Mouse (Mus musculus): ENCODE data around the gene Tagln2. TPM values are rescaled to one million over a fixed set of nuclear protein-coding genes. Genes with fewer than 3 reads are reported as not detected.

The Tagln2 gene
- polyA plus RNA-seq, 1 experiment, result 208 TPM

DNA sequence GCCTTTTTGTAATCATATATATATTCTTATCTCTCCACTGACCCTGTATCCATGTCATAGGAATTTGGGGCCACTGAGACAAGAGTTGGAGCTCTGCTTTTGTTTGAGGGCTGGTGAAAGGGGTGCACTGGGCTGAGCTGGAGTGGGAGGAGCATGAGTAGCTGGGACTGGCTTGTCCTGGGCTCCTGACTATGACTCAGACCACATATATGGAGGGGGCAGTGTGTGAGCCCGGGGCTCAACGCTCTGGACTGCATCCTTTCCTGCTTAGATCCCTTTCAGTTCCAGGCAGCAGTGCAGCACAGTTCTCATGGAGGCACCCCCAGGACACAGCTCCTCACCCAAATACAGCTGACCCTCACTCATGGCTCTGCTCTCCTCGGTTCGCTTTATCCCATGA is 46.2 kb downstream of the Tagln2 start:
- DNase-seq (ENCODE audit: low read depth in 1 of 2, low spot score in 2 of 2), result no peak
- 93% methylated on average over 4 of the region's 4 CpGs for WGBS

DNA sequence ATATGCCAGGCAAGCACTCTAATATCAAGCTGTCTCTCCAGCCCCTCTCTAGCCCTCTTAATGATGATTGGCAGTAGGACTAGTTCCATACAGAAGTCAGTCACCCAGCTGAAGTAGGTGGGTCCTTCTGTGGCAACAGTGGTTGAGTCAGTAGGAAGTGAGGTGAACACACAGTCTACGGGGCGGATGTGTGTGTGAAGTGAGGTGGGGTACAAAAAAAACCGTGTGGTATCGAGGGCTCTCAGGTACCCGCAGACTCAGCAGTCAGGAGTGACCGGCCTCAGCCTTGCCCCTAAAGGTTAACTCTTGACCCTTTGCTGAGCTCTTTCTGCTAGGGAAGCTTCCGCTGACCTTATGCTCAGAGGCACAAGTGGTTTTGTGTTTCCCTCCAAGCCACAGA is 48.7 kb downstream of the Tagln2 start:
- DNase-seq (ENCODE audit: low read depth in 1 of 2, low spot score in 2 of 2), result peak in 1 of 2 experiments; percentile 48
- H3K27ac ChIP-seq (ENCODE audit: insufficient read depth, low read length), result peak overlapping the region; percentile 75
- H3K27me3 ChIP-seq (ENCODE audit: control insufficient read depth, insufficient read depth, low read length), result no peaks in the 10 kb centered on the region
- peak overlapping the region; percentile 43; the same call in 1 of the 2 replicates for H3K4me3 ChIP-seq (ENCODE audit: extremely low read depth, insufficient read depth, insufficient read length)
- H3K36me3 ChIP-seq (ENCODE audit: control insufficient read depth, insufficient read depth, low read length), result no peaks in the 10 kb centered on the region
- TF ChIP-seq POLR2A (IDR thresholded peaks at IDR 0.05; ENCODE audit: low read depth, low read length) (no peak), CTCF (IDR thresholded peaks at IDR 0.05; ENCODE audit: extremely low read depth, insufficient read depth, insufficient read length, insufficient replicate concordance) (no peak)
- WGBS, result 13% methylated on average over 7 of the region's 7 CpGs
- H3K4me1 ChIP-seq (ENCODE audit: control insufficient read depth, insufficient read depth, insufficient read length), result peaks cover 13% of the 10 kb centered on the region; the same call in 1 of the 2 replicates

More for the DNA sequence above, 46.2 kb downstream of the Tagln2 start:
- Histone ChIP-seq H3K27me3 (ENCODE audit: control insufficient read depth, insufficient read depth, low read length) (no peaks in the 10 kb centered on the region), H3K27ac (ENCODE audit: insufficient read depth, low read length) (no peak overlapping the region), H3K36me3 (ENCODE audit: control insufficient read depth, insufficient read depth, low read length) (no peaks in the 10 kb centered on the region), H3K4me3 (ENCODE audit: extremely low read depth, insufficient read depth, insufficient read length) (no peak overlapping the region), H3K4me1 (ENCODE audit: control insufficient read depth, insufficient read depth, insufficient read length) (peaks cover 13% of the 10 kb centered on the region; the same call in 1 of the 2 replicates)
- TF ChIP-seq CTCF (IDR thresholded peaks at IDR 0.05; ENCODE audit: extremely low read depth, insufficient read depth, insufficient read length, insufficient replicate concordance), result no peak
- no peak for TF ChIP-seq POLR2A (IDR thresholded peaks at IDR 0.05; ENCODE audit: low read depth, low read length)

DNA sequence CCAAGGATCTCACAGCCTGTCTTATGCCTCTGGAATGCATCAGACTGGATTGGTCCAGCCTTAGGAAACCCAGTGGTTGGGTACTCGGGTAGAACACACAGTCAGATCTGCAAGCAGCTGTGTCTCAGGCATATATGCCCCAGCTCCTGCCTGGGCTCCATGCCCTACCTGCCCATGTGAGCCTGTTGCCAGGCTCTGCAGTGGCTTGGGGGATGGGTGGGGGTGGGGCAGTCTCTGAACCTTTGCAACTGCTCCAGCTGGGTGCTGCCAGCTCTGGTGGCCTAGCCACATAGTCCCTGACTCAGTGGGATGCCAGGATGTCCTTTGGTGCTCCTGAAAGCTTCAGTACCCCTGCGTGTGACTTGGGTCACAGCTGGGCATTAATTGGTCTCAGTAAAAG is 49.5 kb downstream of the Tagln2 start:
- Histone ChIP-seq H3K4me1 (ENCODE audit: control insufficient read depth, insufficient read depth, insufficient read length) (peaks cover 13% of the 10 kb centered on the region; the same call in 1 of the 2 replicates), H3K4me3 (ENCODE audit: extremely low read depth, insufficient read depth, insufficient read length) (peak overlapping the region; percentile 77), H3K27me3 (ENCODE audit: control insufficient read depth, insufficient read depth, low read length) (no peaks in the 10 kb centered on the region), H3K36me3 (ENCODE audit: control insufficient read depth, insufficient read depth, low read length) (no peaks in the 10 kb centered on the region), H3K27ac (ENCODE audit: insufficient read depth, low read length) (0 out of 2 replicates have a peak overlapping the region, but pooled peaks have one; percentile 49)
- TF ChIP-seq CTCF (IDR thresholded peaks at IDR 0.05; ENCODE audit: extremely low read depth, insufficient read depth, insufficient read length, insufficient replicate concordance), result no peak
- TF ChIP-seq POLR2A (IDR thresholded peaks at IDR 0.05; ENCODE audit: low read depth, low read length), result no peak
- WGBS, result 10% methylated on average over 2 of the region's 2 CpGs
- DNase-seq (ENCODE audit: low read depth in 1 of 2, low spot score in 2 of 2), result no peak

DNA sequence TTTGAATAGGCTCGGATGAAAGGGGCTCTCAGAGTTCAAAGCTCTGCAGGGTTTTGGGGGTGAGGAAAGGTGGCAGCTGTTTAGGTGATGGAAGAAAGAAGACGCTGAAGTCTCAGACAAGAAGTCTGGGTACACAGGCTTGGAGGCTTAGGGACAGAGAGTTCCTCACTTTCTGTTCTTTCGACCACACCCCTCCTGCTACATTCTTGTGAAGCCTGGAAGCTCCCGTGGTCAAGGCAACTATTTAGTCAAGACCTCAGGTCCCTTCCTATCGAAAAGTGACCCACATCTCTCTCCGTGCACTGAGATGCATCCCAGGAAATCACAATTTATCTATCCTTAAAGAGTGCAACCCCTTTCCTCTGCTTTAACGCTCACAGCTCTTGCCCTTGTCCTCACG is 49.9 kb downstream of the Tagln2 start:
- H3K4me1 ChIP-seq (ENCODE audit: control insufficient read depth, insufficient read depth, insufficient read length), result peaks cover 13% of the 10 kb centered on the region; the same call in 1 of the 2 replicates
- no peaks in the 10 kb centered on the region for H3K36me3 ChIP-seq (ENCODE audit: control insufficient read depth, insufficient read depth, low read length)
- H3K4me3 ChIP-seq (ENCODE audit: extremely low read depth, insufficient read depth, insufficient read length), result peak overlapping the region; percentile 77
- H3K27ac ChIP-seq (ENCODE audit: insufficient read depth, low read length), result peak overlapping the region; percentile 49
- TF ChIP-seq POLR2A (IDR thresholded peaks at IDR 0.05; ENCODE audit: low read depth, low read length), result no peak
- TF ChIP-seq CTCF (IDR thresholded peaks at IDR 0.05; ENCODE audit: extremely low read depth, insufficient read depth, insufficient read length, insufficient replicate concordance), result no peak
- DNase-seq (ENCODE audit: low read depth in 1 of 2, low spot score in 2 of 2), result no peak
- WGBS, result 11% methylated on average over 8 of the region's 8 CpGs
- H3K27me3 ChIP-seq (ENCODE audit: control insufficient read depth, insufficient read depth, low read length), result no peaks in the 10 kb centered on the region

DNA sequence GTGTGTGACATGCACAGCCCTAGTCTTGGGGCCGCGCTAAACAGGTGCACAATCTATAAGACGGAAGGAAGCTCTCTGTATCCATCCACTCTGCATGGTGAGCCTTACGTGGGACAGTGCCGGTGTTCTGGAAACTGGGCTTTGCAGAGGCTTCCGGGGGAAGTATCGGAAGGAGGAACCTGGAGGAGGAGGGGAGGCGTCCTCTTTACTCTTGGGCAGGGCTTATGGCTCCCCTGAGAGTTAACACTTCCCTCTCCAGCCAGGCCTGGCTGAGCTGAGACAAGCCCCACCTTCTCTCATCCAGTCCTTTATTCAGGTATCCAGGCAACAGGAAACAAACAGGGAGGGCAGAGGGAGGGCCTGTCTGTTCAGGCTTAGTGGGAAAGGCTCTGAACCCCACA is 50.7 kb downstream of the Tagln2 start:
- TF ChIP-seq POLR2A (IDR thresholded peaks at IDR 0.05; ENCODE audit: low read depth, low read length) (no peak; the same call in 1 of the 2 replicates), CTCF (IDR thresholded peaks at IDR 0.05; ENCODE audit: extremely low read depth, insufficient read depth, insufficient read length, insufficient replicate concordance) (no peak)
- peak overlapping the region; percentile 77 for H3K4me3 ChIP-seq (ENCODE audit: extremely low read depth, insufficient read depth, insufficient read length)
- peaks cover 13% of the 10 kb centered on the region; the same call in 1 of the 2 replicates for H3K4me1 ChIP-seq (ENCODE audit: control insufficient read depth, insufficient read depth, insufficient read length)
- H3K36me3 ChIP-seq (ENCODE audit: control insufficient read depth, insufficient read depth, low read length), result no peaks in the 10 kb centered on the region
- WGBS, result 1% methylated on average over 8 of the region's 8 CpGs
- peak; percentile 67 to 73 for DNase-seq (ENCODE audit: low read depth in 1 of 2, low spot score in 2 of 2)
- H3K27ac ChIP-seq (ENCODE audit: insufficient read depth, low read length), result peak overlapping the region; percentile 49
- no peaks in the 10 kb centered on the region for H3K27me3 ChIP-seq (ENCODE audit: control insufficient read depth, insufficient read depth, low read length)

DNA sequence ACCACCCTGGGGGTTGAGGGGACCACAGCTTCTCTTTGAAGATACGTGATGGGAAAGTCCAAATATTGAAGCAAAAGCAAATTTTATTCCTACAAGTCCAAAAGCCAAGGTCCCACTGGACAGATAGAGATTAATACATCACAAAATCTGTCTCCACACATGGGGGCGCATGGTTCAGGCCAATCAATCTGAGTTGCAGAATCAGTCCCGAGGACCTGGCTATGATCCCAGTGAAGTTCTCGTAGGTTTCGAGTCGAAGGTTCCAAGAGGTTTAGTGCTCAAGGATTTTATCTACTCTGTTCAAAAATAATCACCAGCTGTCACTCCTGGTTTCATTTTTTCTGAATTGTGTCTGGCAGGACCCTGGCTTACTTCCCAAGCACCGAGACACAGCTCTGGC is 51.2 kb downstream of the Tagln2 start:
- TF ChIP-seq POLR2A (IDR thresholded peaks at IDR 0.05; ENCODE audit: low read depth, low read length) (no peak), CTCF (IDR thresholded peaks at IDR 0.05; ENCODE audit: extremely low read depth, insufficient read depth, insufficient read length, insufficient replicate concordance) (no peak)
- Histone ChIP-seq H3K27ac (ENCODE audit: insufficient read depth, low read length) (peak overlapping the region; percentile 21; the same call in 1 of the 2 replicates), H3K36me3 (ENCODE audit: control insufficient read depth, insufficient read depth, low read length) (no peaks in the 10 kb centered on the region), H3K27me3 (ENCODE audit: control insufficient read depth, insufficient read depth, low read length) (no peaks in the 10 kb centered on the region), H3K4me3 (ENCODE audit: extremely low read depth, insufficient read depth, insufficient read length) (peak overlapping the region; percentile 77; the same call in 1 of the 2 replicates), H3K4me1 (ENCODE audit: control insufficient read depth, insufficient read depth, insufficient read length) (peaks cover 13% of the 10 kb centered on the region; the same call in 1 of the 2 replicates)
- WGBS, result 34% methylated on average over 7 of the region's 7 CpGs
- DNase-seq (ENCODE audit: low read depth in 1 of 2, low spot score in 2 of 2), result no peak

DNA sequence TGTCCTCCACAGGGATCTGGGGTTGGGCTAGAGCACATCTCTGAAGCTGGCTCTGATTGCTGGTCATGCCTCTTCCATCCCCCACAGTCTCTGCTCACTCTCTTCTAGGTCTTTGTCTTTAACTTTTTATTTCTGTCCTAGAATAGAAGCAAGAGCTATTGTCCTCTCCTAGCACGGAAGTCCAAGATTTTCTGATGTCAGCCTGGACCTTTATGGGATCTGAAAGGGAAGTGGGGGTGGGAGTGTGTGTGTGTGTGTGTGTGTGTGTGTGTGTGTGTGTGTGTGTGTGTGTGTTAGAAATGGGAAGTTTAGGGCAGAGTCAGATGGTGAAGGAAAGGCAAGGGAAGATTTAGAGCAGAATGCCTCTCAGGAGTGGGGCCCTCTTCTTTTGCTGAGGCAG is 52.8 kb downstream of the Tagln2 start:
- 82% methylated on average over 1 of the region's 1 CpGs for WGBS
- Histone ChIP-seq H3K4me1 (ENCODE audit: control insufficient read depth, insufficient read depth, insufficient read length) (peaks cover 13% of the 10 kb centered on the region; the same call in 1 of the 2 replicates), H3K36me3 (ENCODE audit: control insufficient read depth, insufficient read depth, low read length) (no peaks in the 10 kb centered on the region), H3K4me3 (ENCODE audit: extremely low read depth, insufficient read depth, insufficient read length) (no peak overlapping the region), H3K27ac (ENCODE audit: insufficient read depth, low read length) (no peak overlapping the region), H3K27me3 (ENCODE audit: control insufficient read depth, insufficient read depth, low read length) (no peaks in the 10 kb centered on the region)
- no peak for DNase-seq (ENCODE audit: low read depth in 1 of 2, low spot score in 2 of 2)
- no peak for TF ChIP-seq POLR2A (IDR thresholded peaks at IDR 0.05; ENCODE audit: low read depth, low read length)
- no peak for TF ChIP-seq CTCF (IDR thresholded peaks at IDR 0.05; ENCODE audit: extremely low read depth, insufficient read depth, insufficient read length, insufficient replicate concordance)
